Mouse (Mus musculus) lung, postnatal 4 days (tissue): ENCODE results near the gene Kera.

Experiments
- DNase-seq, 2 experiments: peaks; one replicate each; pipeline ENCODE4 v3.0.0; 2021

The Kera gene

GRCm38 (mm10) chr10:97606579-97606978 is at the start of gene Kera:
Gene Kera, plus strand, starts transcription at chr10:97606879.
- DNase-seq, result no peak

GRCm38 (mm10) chr10:97564957-97565856 is 41.5 kb upstream of the Kera start, which contains the start of gene Lum:
Gene Lum, plus strand, starts transcription at chr10:97565128.
- no peak for DNase-seq

GRCm38 (mm10) chr10:97567489-97568135 is 39.1 kb upstream of the Kera start:
- peak in 1 of 2 experiments; percentile 19 for DNase-seq

- no peak for DNase-seq
Measured at GRCm38 (mm10) chr10:97582543-97583231, 24.0 kb upstream of the Kera start.

GRCm38 (mm10) chr10:97584176-97584575 is 22.5 kb upstream of the Kera start:
- DNase-seq, result no peak

- DNase-seq, result no peak
Measured at GRCm38 (mm10) chr10:97587159-97587558, 19.5 kb upstream of the Kera start.

GRCm38 (mm10) chr10:97589574-97589973 is 17.1 kb upstream of the Kera start:
- no peak for DNase-seq

- DNase-seq, result no peak
Measured at GRCm38 (mm10) chr10:97591036-97591435, 15.6 kb upstream of the Kera start.

- no peak for DNase-seq
Measured at GRCm38 (mm10) chr10:97591685-97592084, 15.0 kb upstream of the Kera start.

GRCm38 (mm10) chr10:97595680-97596079 is 11.0 kb upstream of the Kera start:
- no peak for DNase-seq

- DNase-seq, result no peak
Measured at GRCm38 (mm10) chr10:97601744-97602143, 4.9 kb upstream of the Kera start.

GRCm38 (mm10) chr10:97603256-97603655 is 3.4 kb upstream of the Kera start:
- no peak for DNase-seq

GRCm38 (mm10) chr10:97622328-97622727 is 15.6 kb downstream of the Kera start:
- DNase-seq, result no peak

- no peak for DNase-seq
Measured at GRCm38 (mm10) chr10:97624381-97624780, 17.7 kb downstream of the Kera start.

GRCm38 (mm10) chr10:97625116-97625515 is 18.4 kb downstream of the Kera start:
- no peak for DNase-seq

GRCm38 (mm10) chr10:97626543-97626942 is 19.9 kb downstream of the Kera start:
- DNase-seq, result no peak

GRCm38 (mm10) chr10:97631061-97631460 is 24.4 kb downstream of the Kera start:
- no peak for DNase-seq

GRCm38 (mm10) chr10:97641926-97642325 is 35.2 kb downstream of the Kera start:
- DNase-seq, result no peak

GRCm38 (mm10) chr10:97643768-97644167 is 37.1 kb downstream of the Kera start, which contains the start of gene Epyc:
Gene Epyc, plus strand, starts transcription at chr10:97644068.
- DNase-seq, result no peak

- DNase-seq, result no peak
Measured at GRCm38 (mm10) chr10:97650334-97650733, 43.7 kb downstream of the Kera start.

- DNase-seq, result no peak
Measured at GRCm38 (mm10) chr10:97659489-97659888, 52.8 kb downstream of the Kera start.
